Mouse (Mus musculus) heart, postnatal 25 days (tissue): ENCODE data around the gene Gorab. TPM values are rescaled to one million over a fixed set of nuclear protein-coding genes. Genes with fewer than 3 reads are reported as not detected.

Source experiments
- DNase-seq: peaks from one replicate; pipeline ENCODE4 v3.0.0; 2022; ENCODE audit warnings: low spot score
- intact Hi-C: fragments of 180-260 bp; cut with DNase I; formaldehyde crosslinking; loops from one replicate; pipeline ENCODE4 v1.15.1; 2025
- total RNA-seq, 2 experiments: library from RNA; stranded (reverse); gene quantifications; 2 replicates each; pipeline ENCODE4 v1.2.3; 2021

Gene Gorab
- total RNA-seq, 2 experiments from 2014 or later = 2.6 to 3.2 TPM

DNA sequence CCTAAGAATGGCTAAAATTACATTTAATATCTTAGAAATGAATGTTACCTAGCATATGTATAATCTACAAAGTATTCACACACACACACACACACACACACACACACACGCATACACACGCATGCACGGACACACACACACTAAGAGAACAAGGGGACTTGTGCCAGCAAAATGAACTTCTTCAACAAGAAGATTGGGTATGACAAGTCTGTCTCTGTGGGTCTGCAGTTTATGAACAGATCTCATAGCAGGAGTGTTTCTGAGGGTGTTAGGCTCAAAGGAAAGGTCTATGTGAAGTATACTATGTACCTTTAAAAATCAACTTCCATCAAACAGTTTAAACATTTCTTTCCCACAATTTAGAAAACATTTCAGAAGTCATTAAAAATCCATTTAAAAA lies 43.9 kb downstream of the Gorab start:
- intact Hi-C loops = no loop called here
- DNase-seq = no peak

DNA sequence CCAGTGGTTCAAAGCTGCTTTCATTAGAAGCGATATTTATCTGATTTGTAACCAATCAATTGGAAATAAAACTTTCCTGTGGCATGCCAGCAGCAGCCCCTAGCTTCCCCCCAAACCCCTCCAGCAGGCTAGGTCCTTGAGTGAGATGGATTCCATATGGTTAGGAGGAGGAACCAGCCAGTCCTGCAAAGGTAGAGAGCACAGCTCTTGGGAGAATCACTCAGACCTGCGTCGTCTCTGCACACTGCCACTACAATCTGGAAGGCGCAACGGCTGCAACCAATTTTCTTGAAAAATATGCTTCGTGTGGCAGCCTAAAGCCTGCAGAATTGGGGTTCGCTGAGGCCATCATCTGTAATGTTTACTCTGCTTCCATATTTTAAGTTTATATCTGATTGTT lies 45.3 kb downstream of the Gorab start:
- intact Hi-C loops = no loop called here
- no peak for DNase-seq

- DNase-seq = no peak
These were observed 45.7 kb downstream of the Gorab start for GRCm38 (mm10) chr1:163357733-163358132.

DNA sequence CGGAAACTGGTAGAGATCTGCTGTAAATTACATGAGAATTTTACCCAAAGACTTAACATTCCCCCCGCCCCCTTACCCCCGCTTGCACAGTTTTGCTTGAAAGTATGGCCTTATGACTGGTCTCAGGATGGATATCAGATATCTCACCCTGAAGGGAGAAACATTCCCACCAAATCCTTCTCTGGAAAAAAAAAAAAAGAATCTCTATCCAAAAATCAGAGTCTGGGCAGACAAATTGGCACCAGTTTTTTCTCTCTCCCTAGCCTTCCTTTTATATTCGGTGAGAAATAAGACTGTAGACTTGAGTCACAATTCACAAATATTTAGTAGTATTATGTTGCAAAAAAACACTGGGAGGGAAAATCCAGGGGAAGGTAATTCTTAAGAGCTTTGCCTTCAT lies 47.3 kb downstream of the Gorab start:
- intact Hi-C loops = no loop called here
- no peak for DNase-seq

More at GRCm38 (mm10) chr1:163357733-163358132, 45.7 kb downstream of the Gorab start:
- intact Hi-C loops = no loop called here

GRCm38 (mm10) chr1:163355626-163356156 lies 47.8 kb downstream of the Gorab start:
- intact Hi-C loops = no loop called here
- DNase-seq = no peak

DNA sequence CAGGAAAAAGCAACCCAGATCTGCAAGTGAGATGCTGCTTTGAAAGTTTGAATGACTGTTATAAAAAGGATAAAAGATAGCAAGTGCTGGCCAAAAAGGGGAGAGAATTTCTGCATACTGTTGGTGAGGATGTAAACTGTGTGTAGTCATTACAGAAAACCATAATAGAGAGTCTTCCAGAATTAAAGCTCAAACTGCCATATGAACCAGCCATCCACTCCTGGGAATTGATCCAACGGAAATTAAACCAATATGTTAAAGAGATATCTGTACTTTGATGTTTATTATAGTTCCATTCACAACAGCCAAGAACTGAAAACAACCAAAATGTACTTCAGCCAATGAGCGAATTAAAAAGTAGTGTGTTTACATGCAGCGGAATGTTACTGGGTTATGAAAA lies 52.5 kb downstream of the Gorab start:
- DNase-seq = no peak
- intact Hi-C loops = no loop called here

GRCm38 (mm10) chr1:163345541-163345940 lies 57.9 kb downstream of the Gorab start:
- DNase-seq = no peak
- intact Hi-C loops = no loop called here

- no peak for DNase-seq
- intact Hi-C loops = no loop called here
These were observed 58.5 kb downstream of the Gorab start for GRCm38 (mm10) chr1:163344931-163345330.

DNA sequence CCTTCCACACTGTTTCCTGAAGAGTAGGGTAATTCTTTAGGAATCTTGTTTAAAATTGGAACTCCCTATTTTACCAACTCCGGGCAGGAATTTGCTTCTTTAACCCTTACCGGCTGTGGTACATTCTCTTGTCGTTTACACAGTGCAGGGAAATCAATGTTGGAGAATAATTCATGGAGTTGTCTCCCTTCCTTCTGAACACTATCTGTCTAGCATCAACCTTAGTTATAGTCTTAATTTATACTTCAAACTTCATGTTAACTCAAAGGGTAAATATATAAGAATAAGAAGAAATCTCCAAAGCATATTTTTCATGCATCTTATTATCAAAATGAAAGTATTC lies 64.3 kb downstream of the Gorab start:
- no peak for DNase-seq
- intact Hi-C loops = no loop called here

DNA sequence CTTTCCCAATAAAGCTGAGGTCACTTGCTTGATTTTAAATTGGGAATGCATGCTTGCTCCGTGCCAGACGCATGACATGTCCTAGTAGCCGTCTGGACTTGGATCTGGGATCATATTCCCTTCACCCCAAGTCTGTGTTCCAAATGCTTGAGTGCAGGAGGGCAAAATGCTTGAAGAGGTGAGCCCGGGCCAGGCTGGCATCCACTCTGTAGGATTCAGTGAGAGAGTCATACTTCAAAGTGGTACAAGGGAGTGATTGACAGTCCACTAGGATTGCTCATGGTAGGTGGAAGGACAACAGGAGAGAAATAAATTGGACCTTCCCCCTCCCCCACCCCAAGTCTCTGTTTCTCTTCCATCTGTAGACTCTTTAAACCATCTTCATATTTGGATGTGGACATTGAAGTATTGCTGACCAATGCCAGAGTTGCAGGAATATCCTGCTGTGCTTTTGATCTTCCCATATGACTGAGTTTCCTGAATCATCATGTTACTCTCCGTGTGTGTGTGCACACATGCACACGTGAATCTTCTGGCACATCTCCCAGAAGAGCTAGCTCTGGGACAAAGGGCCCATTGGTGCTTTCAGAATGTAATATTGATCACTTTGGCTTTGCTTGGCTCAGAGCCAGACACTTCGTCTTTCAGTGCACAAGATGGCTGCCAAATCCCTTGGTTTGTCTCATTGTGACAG lies 64.8 kb downstream of the Gorab start:
- intact Hi-C loops = no loop called here
- no peak for DNase-seq

DNA sequence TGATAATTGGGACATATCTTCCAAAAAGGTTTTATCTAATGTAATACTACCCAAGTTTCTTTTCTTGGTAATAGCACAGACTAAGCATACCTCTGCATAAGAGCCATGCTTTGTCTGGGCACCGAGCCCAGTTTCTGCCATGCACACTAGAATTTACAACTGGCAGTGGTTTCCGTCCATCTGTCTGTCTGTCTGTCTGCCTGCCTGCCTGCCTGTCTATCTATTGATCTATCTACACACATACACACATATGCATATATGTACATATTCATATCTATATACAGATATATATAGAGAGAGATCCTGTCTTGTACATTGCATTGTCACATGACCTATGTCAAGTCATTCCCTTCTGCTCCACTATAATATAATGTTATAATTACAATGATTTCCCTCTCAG lies 65.6 kb downstream of the Gorab start:
- DNase-seq = no peak
- intact Hi-C loops = no loop called here

Other genes with a start within 250 kb of the Gorab start
- gene Prrx1, start 90.0 kb downstream of the Gorab start, total RNA-seq = 10 to 100 TPM; 32.7 to 35.6 TPM